Mouse (Mus musculus): Measurements from ENCODE around the gene Ubqln4. TPM values are rescaled to one million over a fixed set of nuclear protein-coding genes. Genes with fewer than 3 reads are reported as not detected.

The Ubqln4 gene
- polyA plus RNA-seq, 1 experiment from 2014 or later = 68.5 TPM

- DNase-seq = no peak
- Histone ChIP-seq H3K9ac (no peak overlapping the region), H3K4me3 (ENCODE audit: low read depth, low read length) (no peak overlapping the region), H3K27me3 (ENCODE audit: insufficient read depth, low read length) (no peaks in the 10 kb centered on the region), H3K36me3 (ENCODE audit: insufficient read depth) (peaks cover 86% of the 10 kb centered on the region), H3K27ac (ENCODE audit: low read depth) (no peak overlapping the region), H3K4me1 (ENCODE audit: insufficient read depth) (no peaks in the 10 kb centered on the region), H3K4me2 (no peak overlapping the region), H3K9me3 (ENCODE audit: low read depth, low read length) (no peaks in the 10 kb centered on the region)
- TF ChIP-seq CTCF (IDR thresholded peaks at IDR 0.05; ENCODE audit: low read depth) = no peak
- ATAC-seq (ENCODE audit: insufficient read depth) = no peak
- WGBS = 84% methylated on average over 4 of the region's 4 CpGs
These were observed 13.0 kb downstream of the Ubqln4 start for GRCm38 (mm10) chr3:88566536-88567061.

DNA sequence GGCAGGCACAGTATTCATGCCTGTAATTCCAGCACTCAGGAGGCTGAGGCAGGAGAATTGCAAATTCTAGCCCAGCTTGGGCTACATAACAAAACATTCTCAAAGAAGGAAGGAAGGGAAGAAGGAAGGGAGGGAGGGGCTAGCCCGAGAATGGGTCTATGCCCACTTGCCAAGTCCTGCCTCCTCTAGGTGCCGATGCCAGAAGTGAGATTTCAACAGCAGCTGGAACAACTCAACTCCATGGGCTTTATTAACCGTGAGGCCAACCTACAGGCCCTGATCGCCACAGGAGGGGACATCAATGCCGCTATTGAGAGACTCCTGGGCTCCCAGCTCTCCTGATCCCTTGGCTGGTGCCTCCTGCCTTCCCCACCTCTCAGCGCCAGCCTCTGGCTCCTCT, 14.3 kb downstream of the Ubqln4 start:
- Histone ChIP-seq H3K36me3 (ENCODE audit: insufficient read depth) (peaks cover 73% of the 10 kb centered on the region), H3K4me1 (ENCODE audit: insufficient read depth) (no peaks in the 10 kb centered on the region), H3K9ac (no peak overlapping the region), H3K9me3 (ENCODE audit: low read depth, low read length) (no peaks in the 10 kb centered on the region), H3K27ac (ENCODE audit: low read depth) (no peak overlapping the region), H3K27me3 (ENCODE audit: insufficient read depth, low read length) (no peaks in the 10 kb centered on the region), H3K4me2 (no peak overlapping the region), H3K4me3 (ENCODE audit: low read depth, low read length) (no peak overlapping the region)
- ATAC-seq (ENCODE audit: insufficient read depth) (no peak), DNase-seq (peak; percentile 17)
- no peak for TF ChIP-seq CTCF (IDR thresholded peaks at IDR 0.05; ENCODE audit: low read depth)
- 84% methylated on average over 6 of the region's 6 CpGs for WGBS

- WGBS = 93% methylated on average over 2 of the region's 2 CpGs
- peaks cover 66% of the 10 kb centered on the region for H3K36me3 ChIP-seq (ENCODE audit: insufficient read depth)
- ATAC-seq (ENCODE audit: insufficient read depth) = no peak
These were observed 15.1 kb downstream of the Ubqln4 start for GRCm38 (mm10) chr3:88568615-88569014.

GRCm38 (mm10) chr3:88569093-88569492, 15.5 kb downstream of the Ubqln4 start:
- peaks cover 61% of the 10 kb centered on the region for H3K36me3 ChIP-seq (ENCODE audit: insufficient read depth)
- H3K9me3 ChIP-seq (ENCODE audit: low read depth, low read length) = no peaks in the 10 kb centered on the region
- ATAC-seq (ENCODE audit: insufficient read depth) = no peak
- H3K9ac ChIP-seq = no peak overlapping the region
- no peak for DNase-seq
- no peaks in the 10 kb centered on the region for H3K27me3 ChIP-seq (ENCODE audit: insufficient read depth, low read length)
- H3K4me3 ChIP-seq (ENCODE audit: low read depth, low read length) = no peak overlapping the region
- 95% methylated on average over 2 of the region's 2 CpGs for WGBS
- TF ChIP-seq CTCF (IDR thresholded peaks at IDR 0.05; ENCODE audit: low read depth) = no peak
- H3K27ac ChIP-seq (ENCODE audit: low read depth) = no peak overlapping the region
- H3K4me1 ChIP-seq (ENCODE audit: insufficient read depth) = no peaks in the 10 kb centered on the region
- no peak overlapping the region for H3K4me2 ChIP-seq

More at GRCm38 (mm10) chr3:88568615-88569014, 15.1 kb downstream of the Ubqln4 start:
- no peaks in the 10 kb centered on the region for H3K4me1 ChIP-seq (ENCODE audit: insufficient read depth)
- no peaks in the 10 kb centered on the region for H3K27me3 ChIP-seq (ENCODE audit: insufficient read depth, low read length)
- H3K27ac ChIP-seq (ENCODE audit: low read depth) = no peak overlapping the region
- no peak for DNase-seq
- no peaks in the 10 kb centered on the region for H3K9me3 ChIP-seq (ENCODE audit: low read depth, low read length)
- no peak overlapping the region for H3K4me2 ChIP-seq
- no peak overlapping the region for H3K9ac ChIP-seq
- H3K4me3 ChIP-seq (ENCODE audit: low read depth, low read length) = no peak overlapping the region
- no peak for TF ChIP-seq CTCF (IDR thresholded peaks at IDR 0.05; ENCODE audit: low read depth)

GRCm38 (mm10) chr3:88569694-88570093, 16.1 kb downstream of the Ubqln4 start:
- Histone ChIP-seq H3K4me1 (ENCODE audit: insufficient read depth) (no peaks in the 10 kb centered on the region), H3K4me3 (ENCODE audit: low read depth, low read length) (no peak overlapping the region), H3K27ac (ENCODE audit: low read depth) (no peak overlapping the region), H3K4me2 (no peak overlapping the region), H3K27me3 (ENCODE audit: insufficient read depth, low read length) (no peaks in the 10 kb centered on the region), H3K9ac (no peak overlapping the region), H3K9me3 (ENCODE audit: low read depth, low read length) (no peaks in the 10 kb centered on the region), H3K36me3 (ENCODE audit: insufficient read depth) (peaks cover 55% of the 10 kb centered on the region)
- TF ChIP-seq CTCF (IDR thresholded peaks at IDR 0.05; ENCODE audit: low read depth) = no peak
- 85% methylated on average over 5 of the region's 5 CpGs for WGBS
- ATAC-seq (ENCODE audit: insufficient read depth) = no peak
- no peak for DNase-seq

- WGBS = 87% methylated on average over 10 of the region's 10 CpGs
These were observed 16.8 kb downstream of the Ubqln4 start for GRCm38 (mm10) chr3:88570341-88570740.

DNA sequence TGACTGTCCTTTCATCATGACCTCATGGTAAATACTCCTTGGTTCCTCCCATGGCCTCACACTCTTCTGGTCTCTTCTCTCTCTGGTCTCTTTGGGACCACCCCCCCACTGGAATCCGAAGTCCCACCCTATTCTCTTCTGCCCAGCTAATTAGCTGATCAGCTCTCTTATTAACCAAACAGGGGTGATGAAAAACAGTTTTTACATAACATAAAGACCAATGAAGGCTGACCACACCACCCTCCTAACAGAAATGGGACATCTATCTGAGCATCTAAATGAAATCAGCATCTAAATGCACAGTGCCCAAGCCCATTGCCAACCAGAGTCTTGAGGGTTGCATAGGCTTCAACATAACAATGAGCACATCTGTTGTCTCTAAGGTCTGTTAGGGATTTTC, 18.3 kb downstream of the Ubqln4 start:
- ATAC-seq (ENCODE audit: insufficient read depth) (no peak), DNase-seq (no peak)
- TF ChIP-seq CTCF (IDR thresholded peaks at IDR 0.05; ENCODE audit: low read depth) = no peak
- no peaks in the 10 kb centered on the region for H3K4me1 ChIP-seq (ENCODE audit: insufficient read depth)
- H3K36me3 ChIP-seq (ENCODE audit: insufficient read depth) = peaks cover 34% of the 10 kb centered on the region
- 69% methylated on average over 1 of the region's 1 CpGs for WGBS
- no peak overlapping the region for H3K27ac ChIP-seq (ENCODE audit: low read depth)
- H3K4me2 ChIP-seq = no peak overlapping the region
- H3K27me3 ChIP-seq (ENCODE audit: insufficient read depth, low read length) = no peaks in the 10 kb centered on the region
- H3K9ac ChIP-seq = no peak overlapping the region
- no peaks in the 10 kb centered on the region for H3K9me3 ChIP-seq (ENCODE audit: low read depth, low read length)
- H3K4me3 ChIP-seq (ENCODE audit: low read depth, low read length) = no peak overlapping the region

More at GRCm38 (mm10) chr3:88570341-88570740, 16.8 kb downstream of the Ubqln4 start:
- Histone ChIP-seq H3K4me1 (ENCODE audit: insufficient read depth) (no peaks in the 10 kb centered on the region), H3K9me3 (ENCODE audit: low read depth, low read length) (no peaks in the 10 kb centered on the region), H3K9ac (no peak overlapping the region), H3K27me3 (ENCODE audit: insufficient read depth, low read length) (no peaks in the 10 kb centered on the region), H3K4me2 (no peak overlapping the region), H3K4me3 (ENCODE audit: low read depth, low read length) (no peak overlapping the region), H3K27ac (ENCODE audit: low read depth) (no peak overlapping the region), H3K36me3 (ENCODE audit: insufficient read depth) (peaks cover 49% of the 10 kb centered on the region)
- ATAC-seq (ENCODE audit: insufficient read depth) (no peak), DNase-seq (no peak)
- no peak for TF ChIP-seq CTCF (IDR thresholded peaks at IDR 0.05; ENCODE audit: low read depth)

All from lung, embryonic 14.5 days (tissue).